Mouse (Mus musculus) frontal cortex, adult 2 months (tissue): ENCODE data around the gene Slc25a34. TPM values are rescaled to one million over a fixed set of nuclear protein-coding genes. Genes with fewer than 3 reads are reported as not detected.
A peak's percentile ranks its signal among the peaks of the same experiment; 100 is the strongest.

Experiments used
- DNase-seq, 2 experiments: peaks; one replicate each; pipeline ENCODE4 v3.0.0; 2022; ENCODE audit warnings: low spot score in 1 of 2; ENCODE audit errors: extremely low spot score in 1 of 2
- polyA plus RNA-seq: library from polyadenylated mRNA; depleted of rRNA; stranded (reverse); fragments of >200 nt; gene quantifications from 2 replicates; pipeline ENCODE4 v1.2.3, GENCODE M21; 2012

Gene Slc25a34
- polyA plus RNA-seq, 1 experiment, result 9.7 TPM

- DNase-seq, result no peak
Measured at GRCm38 (mm10) chr4:141619299-141619883, 4.2 kb downstream of the Slc25a34 start.

DNA sequence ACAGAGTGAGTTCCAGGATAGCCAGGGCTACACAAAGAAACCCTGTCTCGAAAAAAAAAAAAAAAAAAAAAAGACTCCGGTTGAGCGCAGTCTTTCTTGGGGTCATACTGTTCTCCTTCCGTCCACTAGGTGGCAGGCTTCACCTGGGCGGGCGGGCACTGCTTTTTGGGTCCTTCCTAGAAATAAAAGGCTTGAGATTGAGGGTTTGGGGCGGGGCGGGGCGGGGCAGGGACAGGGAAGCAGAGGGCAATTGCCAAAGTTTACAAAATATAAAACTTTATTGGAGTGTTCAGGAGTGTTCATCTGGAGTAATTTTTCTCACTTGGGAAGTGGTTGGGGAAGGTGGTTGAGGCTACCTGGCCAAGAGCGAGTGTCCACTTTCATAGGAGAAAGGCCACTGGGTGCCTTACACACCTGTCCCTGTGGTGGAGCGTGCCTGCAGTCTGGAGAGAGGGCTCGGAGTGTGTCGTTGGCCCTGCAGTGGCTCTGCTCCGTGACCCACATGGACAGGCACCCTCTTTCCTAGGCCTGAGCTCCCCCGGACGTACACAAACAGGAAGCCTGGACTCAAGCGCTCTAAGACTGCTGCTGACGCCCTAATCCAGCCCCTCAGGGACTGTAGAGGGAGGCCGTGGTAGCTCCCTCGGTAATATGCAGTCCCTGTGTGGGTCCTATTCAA lies 4.9 kb downstream of the Slc25a34 start, which contains the start of gene Tmem82:
Gene Tmem82 (minus strand): TSS at position 69 of the 679 bp plus-strand sequence.
- DNase-seq, result peak in 1 of 2 experiments; percentile 61

GRCm38 (mm10) chr4:141617863-141618564 lies 5.6 kb downstream of the Slc25a34 start:
- no peak for DNase-seq

- peak in 1 of 2 experiments; percentile 52 for DNase-seq
Measured at GRCm38 (mm10) chr4:141617299-141617698, 6.3 kb downstream of the Slc25a34 start.

DNA sequence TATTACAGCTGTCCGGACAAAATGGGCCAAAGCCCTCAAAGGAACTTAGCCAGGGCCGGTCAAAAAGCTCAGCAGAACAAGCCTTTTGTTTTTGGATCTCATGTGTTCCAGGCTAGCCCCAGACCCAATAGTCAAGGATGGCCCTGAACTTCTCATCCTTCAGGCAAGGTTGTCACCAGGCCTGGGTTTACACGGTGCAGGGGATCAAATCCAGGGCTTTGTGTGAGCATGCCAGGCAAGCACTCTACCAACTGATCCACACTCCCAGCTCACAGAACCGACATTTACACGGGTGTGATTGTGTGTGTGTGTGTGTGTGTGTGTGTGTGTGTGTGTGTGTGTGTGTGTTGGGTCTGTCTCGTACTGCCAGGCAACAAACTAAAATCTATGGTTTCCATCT lies 6.8 kb downstream of the Slc25a34 start:
- no peak for DNase-seq

GRCm38 (mm10) chr4:141614946-141615345 lies 8.7 kb downstream of the Slc25a34 start:
- peak in 1 of 2 experiments; percentile 11 for DNase-seq

DNA sequence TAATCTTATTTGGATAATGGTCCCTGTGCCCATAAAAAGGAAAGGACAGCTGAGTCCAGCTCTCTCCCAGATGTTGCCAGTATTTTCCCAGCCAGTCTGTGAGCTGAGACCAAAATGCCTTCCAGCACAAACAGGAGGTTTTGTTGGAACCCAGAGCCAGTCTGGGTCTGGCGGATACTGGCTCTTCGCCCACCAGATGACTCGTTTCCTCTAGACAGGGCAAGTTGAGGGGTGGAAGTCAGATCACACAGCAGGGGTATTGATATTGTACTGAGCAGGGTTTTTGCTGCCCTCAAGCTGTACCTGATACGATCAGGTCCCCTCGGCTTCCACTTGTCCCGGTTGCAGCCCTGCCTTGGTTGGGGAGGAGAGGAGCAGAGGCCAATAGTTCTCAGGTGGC lies 14.1 kb downstream of the Slc25a34 start:
- DNase-seq, result no peak

GRCm38 (mm10) chr4:141605861-141606260 lies 17.8 kb downstream of the Slc25a34 start, which contains the start of gene Fblim1:
Gene Fblim1, minus strand, starts transcription at chr4:141606096.
- no peak for DNase-seq

- DNase-seq, result no peak
Measured at GRCm38 (mm10) chr4:141605421-141605820, 18.2 kb downstream of the Slc25a34 start.

DNA sequence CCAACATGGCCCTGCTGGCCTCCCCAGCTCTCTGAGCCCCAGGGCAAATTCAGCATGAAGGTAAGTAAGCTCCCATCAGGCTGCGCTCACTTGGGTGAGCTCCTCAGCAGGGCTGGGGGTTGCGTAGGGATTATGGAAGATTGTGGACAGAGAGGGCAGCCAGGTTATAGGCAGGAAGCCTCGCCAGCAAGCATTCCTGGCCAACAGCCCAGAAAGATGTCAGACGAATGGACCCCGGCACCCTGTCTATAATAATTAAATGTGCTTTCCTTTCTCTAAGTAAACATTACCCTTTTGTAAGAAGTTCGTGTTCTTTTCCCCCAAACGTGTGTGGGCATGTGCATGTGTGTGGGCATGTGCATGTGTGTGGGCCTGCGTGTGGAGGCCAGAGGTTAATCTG lies 19.1 kb downstream of the Slc25a34 start:
- no peak for DNase-seq

DNA sequence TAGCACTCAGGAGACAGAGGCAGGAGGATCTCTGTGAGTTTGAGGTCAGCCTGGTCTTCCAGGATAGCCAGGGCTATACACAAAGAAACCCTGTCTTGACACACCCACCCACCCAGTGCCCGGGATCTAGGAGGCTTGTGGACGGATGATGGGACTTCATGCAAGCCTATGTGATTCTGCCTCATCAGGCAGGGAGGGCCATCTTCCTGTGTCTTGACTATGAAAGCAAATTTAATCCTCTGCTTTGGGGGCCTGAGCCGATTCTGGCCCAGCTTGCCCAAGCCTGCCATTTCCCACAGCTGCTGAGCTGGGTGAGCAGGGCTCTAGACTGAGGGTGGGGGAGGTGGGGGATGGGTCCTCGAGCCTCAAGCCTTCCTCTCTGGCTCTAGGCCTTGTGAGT lies 19.7 kb downstream of the Slc25a34 start:
- no peak for DNase-seq

DNA sequence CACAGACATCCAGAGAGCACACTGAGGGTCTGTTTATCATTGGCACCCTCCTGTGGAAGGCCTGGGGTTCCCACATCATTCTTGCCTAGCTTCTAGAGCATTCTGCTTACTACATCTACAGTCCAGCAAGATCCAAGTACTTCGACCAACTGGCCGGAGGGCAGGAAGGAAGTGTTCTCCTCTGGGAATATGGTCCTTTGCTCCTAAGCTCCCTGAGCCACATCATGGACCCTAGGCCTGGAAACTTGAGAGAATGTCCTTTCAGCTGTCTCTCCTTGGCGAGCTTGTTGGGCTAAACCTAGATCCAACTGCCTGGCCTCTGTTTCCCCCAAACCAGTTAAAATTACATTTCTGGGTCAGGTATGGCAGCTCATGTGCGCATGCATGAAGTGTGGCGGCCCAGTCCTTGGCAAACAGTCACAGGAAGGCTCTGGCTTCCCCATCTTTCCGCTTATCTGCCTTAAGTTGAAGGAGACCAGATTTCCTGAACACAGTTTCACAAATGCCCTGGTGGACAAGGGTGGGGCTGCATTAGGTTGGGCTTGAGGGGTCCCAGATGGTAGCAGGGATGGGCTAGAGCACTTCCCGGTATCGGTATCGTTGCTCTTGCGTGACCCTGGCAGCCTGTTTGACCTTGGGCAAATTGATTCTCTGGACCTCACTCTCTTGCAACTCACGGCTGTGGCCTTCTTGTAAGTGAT lies 20.9 kb downstream of the Slc25a34 start:
- no peak for DNase-seq

DNA sequence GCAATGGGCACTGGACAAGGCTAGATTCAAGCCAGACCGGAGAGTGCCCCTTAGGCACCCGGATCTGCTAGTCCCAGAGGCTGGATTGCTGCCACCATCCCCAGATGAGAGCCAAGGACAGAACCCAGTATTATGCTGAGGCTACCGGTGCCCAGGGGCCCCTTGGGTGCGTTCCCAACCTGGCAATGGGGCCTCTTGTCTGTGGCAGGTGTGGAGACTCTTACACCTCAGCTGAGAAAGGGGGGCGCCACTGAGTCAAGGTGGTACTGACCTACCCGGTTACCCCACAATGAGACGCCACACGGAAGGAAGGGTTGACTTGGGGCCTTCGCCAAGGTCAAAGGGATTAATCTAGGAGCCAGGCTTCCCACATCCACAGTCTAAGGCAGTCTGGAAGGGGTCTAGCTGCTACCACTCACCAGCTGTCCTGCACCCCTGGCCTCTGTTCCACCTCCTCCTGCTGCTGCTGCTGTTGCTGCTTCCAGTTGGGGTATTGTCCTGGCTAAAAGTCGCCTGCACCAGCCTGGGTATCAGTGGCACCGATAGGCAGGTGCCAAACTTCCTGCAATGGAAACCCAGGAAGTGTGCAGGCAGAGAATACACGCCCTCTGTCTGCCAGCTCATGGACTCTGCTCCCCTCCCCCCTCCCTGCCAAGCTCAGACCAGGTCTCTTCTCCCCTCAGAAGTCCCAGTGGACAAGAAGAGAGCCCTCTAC lies 22.3 kb downstream of the Slc25a34 start:
- DNase-seq, result no peak

GRCm38 (mm10) chr4:141600364-141600763 lies 23.3 kb downstream of the Slc25a34 start:
- no peak for DNase-seq

DNA sequence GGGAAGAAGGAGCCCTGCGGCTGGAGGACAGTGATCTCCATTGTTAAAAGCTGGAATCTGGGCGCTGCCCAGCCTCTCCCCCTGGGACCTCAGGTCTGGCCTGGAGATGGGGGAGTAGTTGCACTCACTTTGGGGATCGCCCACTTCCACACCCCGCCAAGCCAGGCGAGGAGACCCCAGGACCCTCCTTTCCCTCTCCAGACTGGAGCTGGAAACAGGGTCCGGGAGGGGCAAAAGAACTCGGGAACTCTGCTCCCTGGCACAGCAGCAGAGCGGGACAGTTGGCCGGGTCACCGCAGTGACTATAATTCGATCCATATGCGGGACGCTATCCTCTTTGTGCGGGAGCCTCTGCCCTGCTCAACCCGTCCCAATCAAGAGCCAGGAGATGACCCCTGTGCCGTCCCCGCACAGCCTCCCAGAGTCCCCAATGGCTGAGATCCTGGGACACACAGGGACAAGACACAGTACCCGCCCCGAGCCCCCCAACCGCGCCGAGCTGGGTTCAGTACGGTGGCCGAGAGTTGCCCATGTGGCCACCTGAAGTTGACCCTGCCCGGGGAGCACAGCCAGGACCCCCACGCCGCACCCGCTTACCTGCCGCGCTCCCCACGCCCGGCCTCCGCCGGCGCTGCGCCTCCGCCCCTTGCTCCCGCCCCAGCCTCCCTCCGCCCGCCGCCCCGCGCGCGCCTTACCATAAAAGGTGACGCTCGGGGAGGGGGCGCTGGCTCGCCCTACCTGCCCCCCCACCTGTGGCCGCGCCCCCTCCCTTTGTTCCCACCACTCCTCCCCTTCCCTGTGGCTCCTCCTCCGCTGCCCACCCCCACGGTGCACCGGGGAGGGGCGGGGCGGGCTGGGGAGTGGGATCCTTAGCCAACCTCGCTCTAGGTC lies 24.1 kb downstream of the Slc25a34 start:
- DNase-seq, result no peak

- DNase-seq, result no peak
Measured at GRCm38 (mm10) chr4:141598894-141599250, 24.7 kb downstream of the Slc25a34 start.

GRCm38 (mm10) chr4:141598199-141598893 lies 25.3 kb downstream of the Slc25a34 start:
- no peak for DNase-seq

DNA sequence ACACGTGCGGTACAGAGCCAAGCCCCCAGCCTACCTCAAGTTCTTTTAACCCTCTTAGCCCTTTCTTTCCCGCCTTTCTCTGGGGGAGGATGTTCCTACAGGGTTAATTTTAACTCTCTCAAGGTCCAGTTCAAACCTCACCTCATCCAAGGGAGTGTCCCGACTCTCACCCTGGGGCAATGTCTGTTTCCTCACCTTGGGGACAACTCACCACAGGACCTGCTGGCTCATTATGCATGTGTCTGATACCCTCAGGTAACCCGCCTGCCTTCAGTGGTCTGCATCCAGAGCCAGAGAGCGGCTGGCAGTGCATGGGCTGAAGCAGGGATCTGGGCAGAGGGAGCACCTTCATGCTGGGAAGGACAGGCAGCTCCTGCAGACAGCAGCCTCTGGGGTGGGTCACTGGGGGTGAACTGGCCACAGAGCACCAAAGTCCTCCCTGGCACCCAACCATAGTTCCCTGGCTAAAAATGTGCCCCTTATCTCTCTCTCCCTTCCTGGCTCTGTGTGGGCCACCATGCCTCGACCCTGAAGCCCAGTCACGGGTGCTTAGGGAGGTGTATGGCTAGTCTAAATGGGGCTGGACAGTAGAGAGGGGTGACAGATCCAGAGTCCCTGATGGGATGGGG lies 26.8 kb downstream of the Slc25a34 start:
- DNase-seq, result no peak
